Mouse (Mus musculus): ENCODE results near the gene Minpp1. TPM values are rescaled to one million over a fixed set of nuclear protein-coding genes. Genes with fewer than 3 reads are reported as not detected.

Gene Minpp1
- polyA plus RNA-seq, 1 experiment from 2014 or later: 61.7 TPM

Other genes starting within 250 kb of the Minpp1 start
- gene Sgms1, start 96.1 kb upstream of the Minpp1 start, polyA plus RNA-seq (2014; fragmentation: Nextera tagmentation; extraction: Ambion mirVana): 29.7 and 31.3 TPM in 2 replicates
- 151 and 180 TPM in 2 replicates for gene Rpl9-ps6, start 19.2 kb upstream of the Minpp1 start, polyA plus RNA-seq (2014; fragmentation: Nextera tagmentation; extraction: Ambion mirVana)
- gene Papss2, start 110.0 kb downstream of the Minpp1 start, polyA plus RNA-seq (2014; fragmentation: Nextera tagmentation; extraction: Ambion mirVana): 26.6 and 28.1 TPM in 2 replicates